Mouse (Mus musculus): ENCODE measurements around the gene Kri1.
"Not testable (repeated sequence)": the region's sequence is repeated elsewhere in the genome, so short reads cannot be mapped to it uniquely, and the experiment has no call there.

GRCm38 (mm10) chr9:21223490-21223889 is 64.3 kb downstream of the Kri1 start:
- not testable (repeated sequence) for TF ChIP-seq POLR2A (IDR thresholded peaks at IDR 0.05; ENCODE audit: low read depth, low read length); CTCF (IDR thresholded peaks at IDR 0.05; ENCODE audit: extremely low read depth, insufficient read length, insufficient replicate concordance, low read depth, low read length)

Data from small intestine, adult 2 months (tissue).